Mouse (Mus musculus) retina, adult 2 months (tissue): ENCODE measurements around the gene Ptx4.

Source experiments
- DNase-seq: peaks from one replicate; pipeline ENCODE4 v3.0.0-alpha.2; 2012; ENCODE audit warnings: low read depth, low spot score

Gene Ptx4

DNA sequence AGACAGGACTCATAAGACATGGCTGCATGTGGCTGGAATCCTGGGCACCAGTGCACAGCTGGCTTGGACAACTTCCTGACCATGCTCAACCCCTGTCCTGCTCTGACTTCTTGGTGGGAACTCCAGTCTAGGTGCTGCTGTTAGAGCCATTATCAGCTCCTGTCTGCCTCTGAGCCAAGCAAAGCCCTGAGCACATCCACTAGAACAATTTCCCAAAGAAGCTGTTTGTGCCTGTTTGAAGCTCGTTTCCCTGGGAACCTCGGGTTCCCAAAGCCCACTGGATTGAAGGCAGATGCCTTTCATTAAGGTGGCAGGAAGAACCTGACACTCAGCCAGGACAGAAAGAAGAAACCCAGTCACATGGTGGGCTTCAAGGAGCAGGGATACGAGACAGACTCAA, at the start of gene Ptx4:
Gene Ptx4 (plus strand): TSS at position 355 of the 400 bp plus-strand sequence.
- no peak for DNase-seq

DNA sequence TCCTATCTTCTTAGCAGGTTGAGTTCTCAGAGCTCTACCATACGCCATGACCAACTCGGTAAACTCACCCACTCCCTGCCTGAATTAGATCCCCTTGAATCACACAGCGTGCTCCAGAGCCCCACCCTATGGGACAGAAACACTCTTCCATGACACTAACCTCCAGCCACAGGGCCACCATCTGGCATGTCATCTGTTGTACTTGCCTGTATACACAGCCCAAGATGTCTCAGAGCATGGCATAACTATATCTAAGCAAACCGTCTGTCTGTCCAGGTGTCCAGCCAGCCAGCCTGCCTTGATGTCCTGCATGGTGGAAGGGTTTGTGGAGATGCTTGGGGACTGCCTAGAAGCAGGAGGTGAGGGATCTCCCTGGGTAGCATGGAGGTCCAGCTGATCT, 43.7 kb upstream of the Ptx4 start:
- DNase-seq: no peak

DNA sequence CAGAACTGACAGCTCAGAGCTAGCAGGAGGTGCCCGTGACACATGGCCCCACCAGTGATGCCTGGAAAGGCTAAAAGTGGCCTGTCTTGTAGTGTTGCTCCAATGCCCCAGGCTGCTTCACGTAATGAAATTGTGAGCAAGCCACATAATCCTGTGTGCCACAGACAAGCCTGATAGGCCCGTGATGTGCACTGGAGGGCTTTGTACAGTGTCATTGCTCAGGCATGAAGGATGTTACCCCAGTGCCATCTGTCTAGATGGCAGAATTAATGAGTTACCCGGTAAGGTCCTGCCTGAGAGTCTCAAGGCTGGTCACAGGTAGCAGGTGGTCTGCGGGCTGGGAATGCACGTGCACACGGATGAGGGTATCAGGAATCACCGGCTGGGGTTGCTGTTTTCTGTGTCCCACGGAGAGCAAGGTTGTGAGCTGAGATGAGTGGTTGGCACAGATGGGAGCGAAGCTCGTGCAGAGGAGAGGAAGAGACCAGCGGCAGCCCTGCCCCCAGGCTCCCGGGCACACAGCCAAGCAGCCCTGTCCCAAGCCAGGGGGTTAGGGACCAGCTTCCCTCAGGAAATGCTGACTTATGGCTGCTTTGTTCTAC, 42.7 kb upstream of the Ptx4 start:
- DNase-seq: no peak

DNA sequence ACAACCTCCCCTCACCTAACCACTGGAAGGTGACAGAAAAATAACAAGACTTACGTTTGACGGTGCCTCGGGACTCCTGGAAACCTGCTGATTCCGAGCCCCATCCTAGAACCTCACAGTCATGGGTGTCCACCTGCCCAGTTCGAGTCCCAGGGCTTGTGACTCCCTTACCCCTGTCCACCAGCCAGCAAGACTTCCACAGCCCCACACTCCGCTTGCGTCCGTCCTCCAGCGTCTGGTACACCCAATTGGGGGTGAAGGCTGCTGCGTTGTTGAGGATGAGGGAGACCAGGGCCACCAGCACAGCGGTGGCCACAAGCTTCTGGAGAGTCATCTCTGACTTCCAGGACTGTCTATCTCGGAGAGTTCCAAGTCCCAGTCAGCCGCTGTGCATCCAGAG, 40.4 kb upstream of the Ptx4 start:
- DNase-seq: no peak

DNA sequence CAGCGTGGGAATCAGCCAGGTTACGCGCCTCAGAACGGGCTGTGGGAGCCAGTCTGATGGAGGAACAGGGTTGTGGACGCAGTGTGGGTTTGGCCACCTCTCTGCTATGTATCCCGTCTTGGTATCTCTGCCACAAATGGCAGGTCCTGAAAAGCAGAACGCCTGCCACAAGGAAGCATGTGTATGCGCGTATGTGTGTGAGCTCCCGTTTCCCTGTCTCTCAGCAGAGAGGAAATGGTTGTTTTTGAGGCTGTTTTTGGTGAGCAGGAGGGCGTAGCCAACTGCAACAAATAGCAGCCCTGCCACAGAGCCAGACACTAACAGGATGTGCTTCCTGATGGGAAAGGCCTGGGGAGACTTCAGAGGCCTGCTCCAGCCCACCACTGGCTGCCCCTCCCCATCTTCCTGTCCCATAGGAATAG, 39.6 kb upstream of the Ptx4 start:
- DNase-seq: no peak

DNA sequence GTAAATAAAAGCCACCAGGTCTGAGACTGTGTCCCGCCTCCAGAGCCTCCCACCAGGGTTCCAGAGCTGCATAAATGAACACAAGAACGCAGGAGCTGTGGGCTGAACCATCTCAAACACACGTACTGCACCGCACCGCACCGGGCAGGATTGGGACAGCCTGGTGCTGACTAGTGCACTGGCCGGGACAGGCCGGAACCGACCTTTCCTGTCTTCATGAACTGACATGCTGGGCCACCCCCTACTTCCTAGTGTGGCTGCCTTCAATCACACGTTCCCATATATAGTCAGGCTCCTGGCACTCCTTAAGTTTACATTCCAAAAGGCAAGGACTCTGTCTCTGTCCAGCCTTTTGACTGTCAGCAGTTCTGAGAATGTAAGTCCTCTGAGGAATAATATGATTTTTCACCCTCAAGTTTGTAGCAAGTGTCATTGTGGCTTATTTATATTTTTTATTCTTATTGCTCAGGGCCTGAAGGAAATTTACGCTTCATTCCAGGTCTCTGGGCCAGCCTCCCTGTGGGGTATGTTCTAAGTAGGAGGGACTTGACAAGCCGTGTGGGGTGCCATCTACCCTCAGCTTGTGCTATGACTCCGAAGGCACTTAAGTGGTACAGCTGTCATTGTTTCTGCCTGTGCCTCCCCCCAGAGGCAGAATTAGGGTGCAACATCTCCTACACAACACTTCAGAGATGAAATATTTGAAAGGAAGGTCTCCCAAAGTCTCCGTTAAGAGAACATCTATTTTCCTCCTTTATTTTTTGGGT, 38.3 kb upstream of the Ptx4 start:
- DNase-seq: no peak

DNA sequence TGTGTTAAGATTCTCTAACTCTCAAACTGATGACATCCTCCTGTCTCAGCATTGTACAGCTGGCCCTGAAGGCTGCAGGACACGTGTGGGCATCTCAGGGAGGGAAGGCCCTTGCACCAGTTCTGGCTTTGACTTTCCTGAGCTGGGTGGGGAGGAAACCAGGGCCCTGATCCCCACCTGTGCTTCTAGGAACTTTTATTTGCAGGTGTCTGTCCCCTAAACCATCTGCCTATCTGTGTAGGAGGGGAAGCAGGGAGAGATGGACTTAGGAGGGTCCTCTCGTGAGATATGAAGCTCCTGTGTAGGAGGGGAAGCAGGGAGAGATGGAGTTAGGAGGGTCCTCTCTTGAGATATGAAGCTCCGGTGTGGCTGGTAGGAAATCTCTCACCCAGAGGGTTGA, 37.7 kb upstream of the Ptx4 start:
- no peak for DNase-seq

DNA sequence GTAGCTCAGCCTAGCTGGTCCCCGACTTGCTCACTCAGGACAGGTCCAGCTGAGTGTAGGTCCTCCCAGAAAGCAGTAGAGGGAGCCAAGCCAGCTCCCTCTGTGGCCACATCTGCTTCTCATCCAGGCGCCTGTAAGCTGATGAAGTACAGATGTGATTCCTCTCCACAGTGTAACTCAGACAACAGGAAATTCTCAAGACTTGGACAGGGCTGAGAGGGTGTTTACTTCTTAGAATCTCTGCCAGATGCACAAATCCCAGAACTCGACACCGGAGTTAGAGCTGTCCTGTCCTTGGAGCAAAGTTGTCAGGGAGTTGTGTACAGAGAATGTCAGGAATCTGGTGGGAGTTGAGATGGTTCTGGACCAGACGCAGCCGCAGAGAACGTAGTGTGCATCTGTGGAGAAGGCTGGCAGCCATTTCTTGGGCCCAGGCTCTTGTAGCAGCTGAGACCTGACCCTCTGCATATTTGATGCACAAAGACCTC, 37.1 kb upstream of the Ptx4 start, which contains the start of gene Tmem204:
Gene Tmem204 (minus strand): TSS at position 148 of the 488 bp plus-strand sequence.
- DNase-seq: no peak

DNA sequence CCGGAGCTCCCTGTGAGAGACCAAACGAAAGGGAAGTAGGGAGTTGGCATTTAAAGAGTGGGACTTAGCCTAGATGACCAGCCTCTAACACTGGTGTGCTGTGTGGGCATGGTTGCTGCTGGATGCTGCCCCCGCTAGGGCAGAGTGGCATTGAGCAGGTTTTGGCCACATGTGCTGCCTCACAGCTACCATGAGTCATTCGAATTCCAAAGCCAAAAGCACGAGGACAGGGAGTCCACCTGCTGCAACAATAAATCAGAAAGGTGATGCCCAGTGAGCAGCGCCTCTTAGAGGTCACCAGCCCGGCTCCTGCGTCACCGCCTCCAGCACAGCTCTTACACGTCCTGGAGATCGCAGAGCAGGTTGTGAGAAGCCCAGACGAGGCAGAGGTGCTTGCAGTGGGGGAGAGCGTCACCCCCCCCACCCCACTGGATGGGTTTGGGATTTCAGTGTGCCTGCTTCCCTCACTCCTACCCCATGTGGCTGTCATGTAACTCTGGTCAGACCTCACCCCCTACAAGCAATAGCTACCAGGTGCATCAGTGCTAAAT, 35.6 kb upstream of the Ptx4 start:
- DNase-seq: no peak

DNA sequence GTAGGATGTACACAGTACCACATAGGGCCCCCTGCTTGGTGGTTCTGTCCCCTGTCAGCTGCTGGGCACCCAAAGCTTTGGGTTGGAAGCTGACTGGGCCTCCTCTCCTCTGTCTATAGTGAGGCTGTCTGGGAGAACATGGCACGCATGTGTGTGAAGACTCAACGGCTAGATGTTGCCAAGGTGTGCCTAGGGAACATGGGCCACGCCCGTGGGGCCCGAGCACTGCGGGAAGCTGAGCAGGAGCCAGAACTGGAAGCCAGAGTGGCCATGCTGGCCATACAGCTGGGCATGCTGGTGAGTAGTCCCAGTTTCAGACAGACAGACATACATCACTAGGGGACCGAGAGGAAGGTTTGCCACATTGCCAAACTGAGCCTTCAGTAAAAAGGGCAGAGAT, 33.8 kb upstream of the Ptx4 start:
- no peak for DNase-seq

DNA sequence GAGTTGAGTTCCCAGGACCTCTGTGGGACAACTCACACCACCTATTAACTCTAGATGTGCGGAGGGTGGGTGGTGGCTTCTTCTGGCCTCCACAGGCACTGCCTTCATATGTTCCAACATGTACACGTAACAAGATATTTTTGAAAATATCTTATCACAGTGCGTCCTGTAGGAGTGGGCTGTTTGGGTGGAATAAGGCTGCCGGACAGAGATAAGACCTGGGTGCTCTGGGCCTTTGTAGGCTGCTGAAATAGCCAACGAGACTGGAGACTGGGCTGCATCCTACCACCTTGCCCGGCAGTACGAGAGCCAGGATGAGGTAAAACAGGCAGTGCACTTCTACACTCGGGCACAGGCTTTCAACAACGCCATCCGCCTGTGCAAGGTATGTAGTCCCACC, 31.4 kb upstream of the Ptx4 start:
- no peak for DNase-seq

DNA sequence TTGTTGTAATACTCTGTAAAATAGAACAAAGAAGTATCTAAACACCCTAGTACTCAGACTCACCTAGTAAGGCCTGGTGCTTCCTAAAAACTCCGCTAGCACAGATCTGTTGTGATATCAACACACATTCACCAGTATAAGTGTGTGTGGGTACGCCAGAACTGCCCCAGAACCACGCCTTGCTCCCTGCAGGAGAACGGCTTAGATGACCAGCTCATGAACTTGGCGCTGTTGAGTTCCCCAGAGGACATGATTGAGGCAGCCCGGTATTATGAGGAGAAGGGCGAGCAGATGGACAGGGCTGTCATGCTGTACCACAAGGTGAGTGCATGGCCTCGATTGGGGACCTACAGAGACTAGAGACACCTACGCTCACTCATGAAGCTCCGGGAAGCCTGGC, 30.1 kb upstream of the Ptx4 start:
- no peak for DNase-seq

DNA sequence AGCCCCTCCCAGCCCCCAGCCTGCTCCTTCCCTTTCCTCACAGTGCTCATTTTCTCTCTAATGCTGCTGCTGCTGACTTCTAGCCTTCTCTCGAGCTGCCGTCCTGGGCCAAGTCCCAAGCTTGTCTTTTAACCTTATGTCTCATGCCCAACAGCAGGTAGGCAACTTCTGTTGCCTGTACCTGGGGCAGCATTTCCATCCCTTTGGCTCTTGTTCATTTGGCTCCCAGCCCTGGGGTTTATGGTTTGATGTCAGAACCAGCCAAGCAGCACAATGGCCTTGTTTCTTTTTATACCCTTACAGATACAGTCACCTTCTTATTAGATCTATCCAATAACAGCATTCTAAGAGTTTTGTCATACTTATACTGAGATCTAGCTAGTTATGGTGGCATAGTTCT, 24.3 kb upstream of the Ptx4 start:
- DNase-seq: no peak

DNA sequence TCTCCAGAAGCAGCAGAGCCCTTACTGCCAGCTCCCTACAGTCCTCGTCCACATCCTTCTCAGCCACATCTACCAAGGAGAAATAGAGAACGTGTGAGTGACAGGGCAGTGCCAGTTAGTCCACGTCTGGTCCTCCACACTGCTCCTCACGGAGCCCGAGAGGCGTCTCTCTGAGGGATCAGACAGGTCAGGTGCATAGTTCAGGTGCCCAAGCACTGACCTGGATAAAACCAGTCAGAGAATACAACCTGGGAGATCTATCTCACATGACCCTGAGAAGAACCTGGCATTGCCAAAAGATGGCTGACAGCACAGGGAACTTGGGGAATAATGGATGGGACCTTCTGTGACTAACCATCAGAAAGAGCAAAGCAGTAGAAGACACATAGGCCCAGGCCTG, 20.5 kb upstream of the Ptx4 start:
- no peak for DNase-seq

DNA sequence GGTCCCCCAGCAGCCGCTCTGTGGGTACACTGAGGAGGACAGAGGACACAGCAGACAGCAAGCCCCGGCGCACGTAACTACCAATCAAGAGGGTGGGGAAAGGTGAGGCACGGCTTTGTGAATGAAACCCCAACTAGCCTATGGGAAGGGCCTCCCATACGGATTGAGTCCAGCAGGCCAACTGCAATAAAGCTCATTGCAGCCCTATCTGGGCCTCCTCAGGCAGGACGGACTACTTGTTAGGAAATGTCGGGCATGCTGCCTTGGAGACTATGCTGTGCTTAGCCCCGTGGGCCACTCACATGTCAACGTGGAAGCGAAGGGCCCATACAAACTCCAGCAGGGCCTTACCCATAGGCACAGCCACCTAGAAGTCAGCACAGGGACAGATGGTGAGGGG, 19.2 kb upstream of the Ptx4 start:
- no peak for DNase-seq

DNA sequence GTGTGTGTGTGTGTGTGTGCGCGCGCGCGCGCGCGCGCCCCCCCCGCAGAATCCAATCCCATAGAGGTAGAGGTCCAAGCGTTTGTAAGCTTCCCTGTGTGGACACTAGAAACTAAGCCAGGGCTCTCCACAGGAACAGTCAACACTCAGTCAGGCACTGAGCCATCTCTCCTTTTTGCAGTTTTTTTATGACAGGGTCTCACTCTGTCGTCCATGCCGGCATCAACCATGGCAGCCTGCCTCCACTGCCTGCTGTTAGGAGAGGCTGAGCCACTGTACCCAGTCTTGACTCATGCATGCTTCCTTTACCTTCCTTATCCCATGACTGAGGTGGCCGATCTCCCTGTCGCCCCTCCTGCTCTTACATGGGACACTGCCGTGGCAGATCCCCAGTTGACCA, 12.8 kb upstream of the Ptx4 start:
- no peak for DNase-seq

DNA sequence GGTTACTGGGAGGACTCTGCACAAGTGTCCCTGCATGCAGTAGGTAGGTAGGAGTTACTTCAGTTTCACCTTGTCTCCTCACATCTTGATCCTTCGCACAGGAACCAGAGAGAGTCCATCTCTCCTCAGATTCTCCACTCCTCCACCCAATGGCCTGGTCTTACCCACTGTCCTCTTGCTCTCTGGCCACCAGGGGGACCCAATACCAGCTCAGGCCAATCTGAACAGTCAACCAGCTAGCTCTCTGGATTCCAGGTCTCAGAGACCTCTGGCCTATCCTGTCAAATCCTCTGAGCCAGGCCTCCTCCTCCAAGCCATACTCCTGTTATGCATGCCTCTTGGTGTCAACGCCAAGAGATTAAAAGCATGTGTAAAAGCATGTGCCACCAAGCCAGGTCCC, 11.0 kb upstream of the Ptx4 start:
- DNase-seq: no peak

DNA sequence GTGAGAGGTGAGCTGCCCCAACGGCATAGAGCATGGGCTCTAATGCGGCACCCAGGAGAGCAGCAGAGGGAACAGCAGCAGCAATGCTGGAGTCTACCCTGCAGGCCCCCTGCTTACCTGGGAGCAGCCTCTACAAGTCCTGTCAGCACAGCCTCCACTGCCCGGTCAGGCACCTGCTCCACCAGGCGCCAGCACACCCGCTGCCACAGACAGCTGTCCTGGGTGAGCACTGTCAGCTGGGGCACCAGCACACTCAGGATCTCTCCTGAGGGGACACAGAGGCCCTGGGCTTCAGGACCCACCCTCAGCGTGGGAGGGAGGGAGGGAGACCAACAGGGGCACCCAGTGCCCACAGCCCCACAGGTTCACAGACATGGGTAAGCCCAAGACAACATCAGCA, 10.0 kb upstream of the Ptx4 start:
- no peak for DNase-seq

DNA sequence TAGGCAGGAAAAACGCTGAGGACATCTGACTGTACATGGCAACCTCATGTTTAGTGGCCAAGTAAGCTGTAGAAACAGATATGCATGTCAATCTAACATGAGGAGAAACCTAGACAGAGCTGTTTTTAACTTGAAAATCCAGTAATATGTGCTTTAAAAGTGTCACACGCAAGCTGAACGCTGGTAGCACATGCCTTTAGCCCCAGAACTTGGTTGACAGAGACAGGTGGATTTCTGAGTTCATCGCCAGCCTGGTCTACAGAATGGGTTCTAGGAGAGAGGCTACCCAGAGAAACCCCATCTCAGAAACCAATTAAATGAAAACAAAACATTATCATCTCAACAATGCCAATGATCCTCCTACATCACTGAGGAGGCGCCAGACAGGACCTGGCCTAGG, 9.3 kb upstream of the Ptx4 start:
- no peak for DNase-seq

DNA sequence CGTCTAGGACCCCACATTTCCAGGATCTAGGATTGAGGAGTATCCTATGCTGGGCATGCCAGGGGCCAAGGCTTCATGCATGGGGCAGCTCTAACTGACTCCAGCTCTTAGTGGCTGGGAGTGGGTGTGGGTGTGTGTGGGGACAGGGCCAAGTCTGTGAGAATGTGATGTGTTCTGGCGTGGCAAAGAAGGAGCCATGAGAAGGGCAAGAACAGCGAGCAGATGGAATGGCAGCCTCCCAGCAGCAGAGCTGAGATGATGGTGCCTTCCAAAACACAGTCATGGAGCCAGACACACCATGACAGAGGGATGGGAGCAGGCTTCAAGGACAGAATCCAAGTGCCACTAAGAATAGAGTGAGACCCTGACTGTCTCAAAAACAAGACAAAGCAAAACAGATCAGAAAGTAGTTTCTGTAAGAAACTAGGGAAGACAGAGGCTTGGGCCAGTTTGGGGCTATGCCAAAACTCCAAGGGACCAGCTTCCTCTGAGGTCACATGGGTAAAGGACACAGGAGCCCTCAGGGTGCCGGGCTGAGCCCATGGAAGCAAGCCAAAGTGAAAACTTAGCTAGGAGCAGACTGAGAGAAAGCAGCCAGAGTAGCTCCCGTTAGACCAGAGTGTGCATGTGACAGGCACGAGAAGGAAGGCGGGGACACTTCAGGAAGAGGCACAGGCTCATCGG, 8.7 kb upstream of the Ptx4 start:
- no peak for DNase-seq

DNA sequence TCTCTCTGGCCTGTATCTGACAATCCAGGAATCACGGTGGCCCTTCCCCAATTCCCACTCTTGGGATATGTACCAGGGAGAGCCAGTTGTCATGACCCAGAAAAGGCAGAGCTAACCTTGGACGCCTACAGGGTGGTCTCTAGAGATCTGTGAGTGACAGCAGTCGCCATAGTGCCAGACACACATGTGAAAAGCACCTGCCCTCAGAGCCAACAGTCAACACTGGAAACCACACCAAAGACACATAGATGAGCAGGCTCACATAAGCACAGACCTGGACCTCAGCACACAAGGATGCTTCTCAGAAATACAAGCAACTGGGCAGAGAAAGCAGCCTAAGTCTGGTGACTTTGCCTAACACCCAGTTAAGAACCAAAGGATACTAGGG, 8.1 kb upstream of the Ptx4 start:
- DNase-seq: no peak

DNA sequence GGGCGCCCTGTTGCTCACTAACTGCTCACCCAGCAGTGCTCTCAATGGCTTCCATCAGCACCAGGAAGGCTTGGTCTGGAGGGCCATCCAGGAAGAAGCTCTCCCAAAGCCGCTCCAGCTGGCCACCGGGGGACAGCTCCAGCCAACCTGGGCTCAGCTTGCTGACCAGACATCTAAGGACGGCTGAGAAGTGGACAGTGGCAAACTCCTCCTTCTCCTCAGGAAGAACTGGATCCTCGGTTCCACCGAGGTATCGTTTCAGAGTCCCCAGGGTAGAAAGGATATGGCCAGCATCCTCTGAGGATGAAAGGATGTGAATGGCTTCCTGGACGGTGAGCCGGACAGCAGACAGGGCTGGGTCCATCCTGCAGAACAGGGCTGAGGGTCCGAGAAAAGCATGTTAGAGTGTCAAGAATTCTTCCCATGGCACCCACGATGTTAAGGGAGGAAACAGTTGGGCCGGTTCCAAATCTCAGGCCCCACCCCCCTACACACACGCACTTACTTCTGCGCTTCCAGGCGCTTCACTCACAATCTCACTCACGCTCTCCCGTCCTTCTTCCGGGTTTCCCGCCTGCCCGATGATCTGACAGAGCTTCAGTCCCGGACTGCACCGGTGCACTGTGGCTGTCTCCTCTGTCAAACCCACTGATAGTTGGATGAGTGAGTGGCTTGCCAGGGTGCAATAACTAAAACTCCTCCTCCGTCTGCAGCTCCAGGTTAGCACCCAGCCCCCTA, 5.5 kb upstream of the Ptx4 start:
- no peak for DNase-seq
